Mouse (Mus musculus) ES-E14 (cell line): Measurements from ENCODE around the gene Cav2. TPM values are rescaled to one million over a fixed set of nuclear protein-coding genes. Genes with fewer than 3 reads are reported as not detected.

ENCODE experiments used
- DNase-seq: peaks from one replicate; pipeline ENCODE4 v3.0.0-alpha.2; 2013; ENCODE audit warnings: low read depth, low spot score
- H3K27ac ChIP-seq: 2 replicates; pipeline ENCODE4 v1.5.1; 2012; ENCODE audit warnings: low read depth, mild to moderate bottlenecking, low read length, moderate library complexity, mixed read lengths; ENCODE audit not compliant: poor library complexity, insufficient read depth, severe bottlenecking
- H3K36me3 ChIP-seq: 2 replicates; pipeline ENCODE4 v1.6.1; 2012; ENCODE audit warnings: mild to moderate bottlenecking, low read length, moderate library complexity, mixed read lengths; ENCODE audit not compliant: control insufficient read depth, poor library complexity, insufficient read depth, severe bottlenecking
- H3K4me1 ChIP-seq, 2 experiments: fragments of 150-350 bp in 1 of 2; sonication (generic) in 1 of 2; 2 replicates each; pipeline ENCODE4 v1.6.1; 2012; ENCODE audit warnings: low read length in 2 of 2, mild to moderate bottlenecking in 1 of 2, mixed read lengths in 1 of 2; ENCODE audit not compliant: control insufficient read depth in 2 of 2, insufficient read depth in 2 of 2, poor library complexity in 1 of 2
- H3K4me3 ChIP-seq, 2 experiments: fragments of 150-350 bp in 1 of 2; sonication (generic) in 1 of 2; 2 replicates each; pipeline ENCODE4 v1.5.1; 2012; ENCODE audit warnings: low read length in 2 of 2, low read depth in 1 of 2, mild to moderate bottlenecking in 1 of 2, mixed read lengths in 1 of 2; ENCODE audit not compliant: insufficient read depth in 1 of 2, poor library complexity in 1 of 2, severe bottlenecking in 1 of 2
- H3K9ac ChIP-seq: 2 replicates; pipeline ENCODE4 v1.6.1; 2012; ENCODE audit warnings: low read depth, mild to moderate bottlenecking, low read length, mixed read lengths; ENCODE audit not compliant: poor library complexity, insufficient read depth, severe bottlenecking
- H3K9me3 ChIP-seq: fragments of 150-350 bp; sonication (generic); 2 replicates; pipeline ENCODE4 v1.6.1; 2012; ENCODE audit warnings: low read depth, mild to moderate bottlenecking, low read length; ENCODE audit not compliant: control insufficient read depth, insufficient read depth
- CHD2 ChIP-seq: IDR thresholded peaks from 2 replicates; pipeline ENCODE4 v1.6.1; 2014; ENCODE audit warnings: mild to moderate bottlenecking, low read depth, low read length, inconsistent platforms
- HCFC1 ChIP-seq: IDR thresholded peaks from 2 replicates; pipeline ENCODE4 v1.6.1; 2012; ENCODE audit warnings: low read length, inconsistent platforms, borderline replicate concordance; ENCODE audit not compliant: insufficient read depth
- MAFK ChIP-seq: IDR thresholded peaks from 2 replicates; pipeline ENCODE4 v1.6.1; 2014; ENCODE audit warnings: mild to moderate bottlenecking, low read depth, low read length, inconsistent platforms; ENCODE audit not compliant: insufficient read depth
- ZC3H11A ChIP-seq: IDR thresholded peaks from 2 replicates; pipeline ENCODE4 v1.6.1; 2012; ENCODE audit warnings: low read depth, mild to moderate bottlenecking, inconsistent platforms, low read length, borderline replicate concordance
- ZNF384 ChIP-seq: IDR thresholded peaks from 2 replicates; pipeline ENCODE4 v1.6.1; 2012; ENCODE audit warnings: low read depth, low read length, inconsistent platforms
- in situ Hi-C, 2 experiments: fragments of 600-800 bp; cut with MboI; formaldehyde crosslinking; loops; one replicate each; pipeline ENCODE4 v1.15.1; 2025; ENCODE audit warnings: low sequenced_read_pairs in 2 of 2, inconsistent platforms in 1 of 2; ENCODE audit not compliant: unreplicated experiment in 2 of 2
- total RNA-seq: library from RNA; depleted of rRNA; stranded (reverse); fragments of 300-350 nt; gene quantifications from 2 replicates; pipeline ENCODE4 v1.2.3, GENCODE M21; 2012; rRNA removed

Gene Cav2
- total RNA-seq = 1.6 and 4.5 TPM in 2 replicates

GRCm38 (mm10) chr6:17280939-17281756 lies at the start of gene Cav2:
Cav2 (plus strand) TSS chr6:17281185.
- TF ChIP-seq CHD2 = no peak
- no peak for TF ChIP-seq ZNF384
- no peak for TF ChIP-seq MAFK
- no peak for TF ChIP-seq HCFC1
- no peak for TF ChIP-seq ZC3H11A
- 0 out of 2 replicates have a peak within 1 kb of the TSS, but pooled peaks have one; percentile 7 for H3K9ac ChIP-seq
- no peak within 1 kb of the TSS for H3K27ac ChIP-seq
- no peaks in the 10 kb centered on the region for H3K9me3 ChIP-seq
- H3K4me3 ChIP-seq = peak within 1 kb of the TSS; percentile 21 to 43
- in situ Hi-C loops = no loop called here
- H3K4me1 ChIP-seq = peaks cover 0 to 2% of the 10 kb centered on the region in 2 experiments; a peak in 1 of 4 replicates
- H3K36me3 ChIP-seq = no peaks in the 10 kb centered on the region
- peak; percentile 33 for DNase-seq

GRCm38 (mm10) chr6:17239693-17240092 lies 41.3 kb upstream of the Cav2 start:
- no peaks in the 10 kb centered on the region for H3K9me3 ChIP-seq
- in situ Hi-C loops = no loop called here
- H3K27ac ChIP-seq = no peak overlapping the region
- no peak overlapping the region for H3K9ac ChIP-seq
- DNase-seq = no peak
- no peaks in the 10 kb centered on the region for H3K36me3 ChIP-seq
- no peak overlapping the region for H3K4me3 ChIP-seq
- H3K4me1 ChIP-seq = no peaks in the 10 kb centered on the region
- no peak for TF ChIP-seq MAFK
- TF ChIP-seq ZC3H11A = no peak
- no peak for TF ChIP-seq ZNF384

- TF ChIP-seq CHD2 (no peak), MAFK (no peak), HCFC1 (no peak), ZNF384 (no peak), ZC3H11A (no peak)
- Histone ChIP-seq H3K27ac (no peak overlapping the region), H3K9me3 (no peaks in the 10 kb centered on the region), H3K9ac (no peak overlapping the region), H3K4me3 (no peak overlapping the region), H3K36me3 (no peaks in the 10 kb centered on the region), H3K4me1 (no peaks in the 10 kb centered on the region)
- in situ Hi-C loops = no loop called here
- no peak for DNase-seq
Measured at GRCm38 (mm10) chr6:17241013-17241412, 40.0 kb upstream of the Cav2 start.

GRCm38 (mm10) chr6:17246959-17247358 lies 34.0 kb upstream of the Cav2 start:
- Histone ChIP-seq H3K9ac (no peak overlapping the region), H3K4me3 (no peak overlapping the region), H3K4me1 (no peaks in the 10 kb centered on the region), H3K36me3 (no peaks in the 10 kb centered on the region), H3K9me3 (no peaks in the 10 kb centered on the region), H3K27ac (no peak overlapping the region)
- no peak for DNase-seq
- TF ChIP-seq MAFK = no peak
- no peak for TF ChIP-seq ZNF384
- no peak for TF ChIP-seq HCFC1
- TF ChIP-seq ZC3H11A = no peak
- no peak for TF ChIP-seq CHD2
- in situ Hi-C loops = no loop called here
